Mouse (Mus musculus) retina, embryonic 14.5 days (tissue): ENCODE measurements around the gene Slc39a11.
"Not testable (repeated sequence)": the region's sequence is repeated elsewhere in the genome, so short reads cannot be mapped to it uniquely, and the experiment has no call there.

Experiments
- DNase-seq: peaks from one replicate; pipeline ENCODE4 v3.0.0-alpha.2; 2015; ENCODE audit warnings: low spot score

Gene Slc39a11

DNA sequence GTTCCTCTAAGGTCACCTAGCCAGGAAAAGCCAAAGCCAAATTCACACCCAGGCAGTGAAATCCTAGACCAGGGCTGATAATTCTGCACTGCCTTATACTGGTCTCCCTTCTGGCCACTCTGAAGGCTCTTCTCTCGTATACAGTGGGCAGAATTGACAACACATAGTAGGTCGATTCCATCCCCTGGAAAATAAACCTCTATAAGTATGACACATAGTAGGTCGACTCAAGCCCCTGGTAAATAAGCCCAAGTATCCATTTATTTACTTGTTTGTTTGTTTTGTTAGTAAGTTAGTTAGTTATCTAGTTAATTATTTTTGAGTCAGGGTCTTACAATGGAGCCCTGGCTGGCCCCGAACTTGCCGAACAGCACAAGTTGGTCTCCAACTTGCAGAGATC, 54.7 kb downstream of the Slc39a11 start:
- no peak for DNase-seq

DNA sequence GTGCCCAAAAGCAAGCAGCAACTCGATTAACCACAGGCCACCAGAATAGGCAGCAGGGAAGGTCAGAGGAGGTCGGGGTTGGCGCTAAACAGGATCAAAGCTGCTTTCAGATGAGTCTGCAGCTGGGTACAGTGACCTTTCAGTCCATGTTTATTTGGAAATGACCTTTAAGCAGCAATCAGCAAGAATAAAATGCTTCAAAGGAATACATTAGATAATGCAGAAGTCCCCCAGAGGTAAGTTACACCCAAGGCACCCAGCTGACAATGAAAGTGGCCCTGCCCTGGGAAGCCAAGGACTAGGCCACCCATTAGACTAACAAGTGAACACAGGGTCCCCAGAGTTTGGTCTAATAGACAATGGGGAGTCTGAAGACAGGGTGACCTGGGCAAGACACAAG, 60.9 kb downstream of the Slc39a11 start:
- no peak for DNase-seq

DNA sequence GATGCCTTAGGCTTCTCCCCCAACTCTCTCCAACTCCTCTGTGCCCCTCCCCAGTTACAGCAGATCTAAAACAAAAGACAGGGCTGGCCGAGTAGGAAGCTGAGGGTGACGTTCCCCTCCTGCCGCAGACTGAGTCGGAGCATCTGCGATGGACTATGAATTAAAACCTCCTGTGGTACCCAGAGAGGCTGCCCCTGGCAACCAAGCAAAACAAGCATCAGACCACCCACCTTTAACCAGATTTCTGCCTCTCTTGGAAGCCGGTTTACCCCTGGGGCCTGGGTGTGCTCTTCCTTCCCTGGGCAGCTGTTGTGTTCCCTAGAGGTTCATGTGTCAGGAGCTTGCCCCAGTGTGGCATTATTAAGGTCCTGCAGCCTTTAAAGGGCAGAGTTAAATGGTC, 63.5 kb downstream of the Slc39a11 start:
- no peak for DNase-seq

DNA sequence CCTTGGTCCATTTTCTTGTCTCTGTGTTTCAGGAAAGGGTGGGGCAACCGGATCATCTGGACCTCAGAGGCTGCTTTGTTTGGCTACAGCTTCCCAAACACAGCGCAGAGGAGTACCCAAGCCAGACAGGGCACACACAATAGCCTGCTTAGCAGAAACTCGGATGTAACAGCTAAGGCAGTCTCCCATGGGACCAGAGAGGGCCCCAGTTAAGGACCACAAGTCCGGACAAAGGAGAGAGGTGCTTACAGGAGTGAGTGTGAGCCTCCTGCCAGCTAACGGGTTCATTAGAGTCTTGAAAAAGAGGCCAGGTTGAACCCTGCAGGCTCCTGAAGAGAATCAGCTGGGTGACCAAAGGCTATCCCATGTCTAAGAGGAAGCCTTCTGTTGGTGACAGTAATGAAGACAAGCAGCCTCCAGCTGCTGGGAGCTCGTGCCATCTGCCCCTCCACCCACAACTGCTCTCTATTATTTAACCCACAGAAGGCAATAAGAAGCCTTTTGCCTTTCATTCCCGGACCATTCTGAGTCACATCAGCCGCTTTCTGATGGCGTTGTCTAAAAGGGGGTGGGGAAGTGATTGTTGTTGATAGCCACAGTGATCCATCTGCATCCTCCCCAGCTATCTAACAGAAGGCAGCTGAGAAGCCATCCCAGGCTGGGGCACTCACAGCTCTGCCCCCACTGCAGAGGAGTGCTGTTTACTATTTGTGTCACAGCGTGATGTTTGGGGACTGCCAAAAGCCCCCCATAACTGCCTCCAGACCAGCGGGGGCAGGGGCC, 65.8 kb downstream of the Slc39a11 start:
- DNase-seq: peak; percentile 64

DNA sequence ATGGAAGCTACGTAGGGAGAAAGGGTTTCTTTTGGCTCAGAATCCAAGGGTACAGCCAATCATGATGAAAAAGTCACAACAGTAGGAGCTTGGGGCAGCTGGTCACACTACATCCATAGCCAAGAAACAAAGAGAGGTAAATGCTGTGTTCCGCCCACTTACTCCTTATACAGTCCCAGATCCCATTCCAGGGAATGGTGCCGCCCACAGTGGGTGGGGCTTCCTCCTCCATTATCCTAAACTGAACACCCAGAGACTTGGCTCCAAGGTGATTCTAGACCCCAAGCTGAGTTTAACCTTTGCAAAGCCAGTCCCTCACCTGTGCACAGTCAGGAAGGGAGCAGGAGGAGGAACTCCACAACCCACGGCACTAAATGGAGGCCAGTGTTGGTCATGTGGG, 72.7 kb downstream of the Slc39a11 start:
- DNase-seq: no peak

DNA sequence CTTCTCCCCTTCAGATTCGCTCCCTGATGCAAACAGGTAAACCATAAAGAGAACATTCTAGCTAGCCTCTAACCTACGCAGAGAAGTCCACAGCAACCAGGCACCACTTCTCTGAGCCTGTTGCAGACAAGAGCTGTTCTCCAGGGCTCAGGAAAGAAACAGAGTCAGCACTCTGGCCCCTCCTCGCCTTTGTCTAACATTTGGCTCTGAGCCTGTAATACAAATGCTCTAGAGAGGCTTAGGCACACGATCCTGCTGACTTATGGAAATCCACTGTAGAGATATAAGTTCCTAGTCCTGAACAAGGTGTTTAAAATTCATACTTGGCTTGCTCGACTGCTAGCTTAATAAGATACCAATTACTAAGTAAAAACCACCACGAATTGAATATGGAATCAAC, 77.2 kb downstream of the Slc39a11 start:
- DNase-seq: no peak

DNA sequence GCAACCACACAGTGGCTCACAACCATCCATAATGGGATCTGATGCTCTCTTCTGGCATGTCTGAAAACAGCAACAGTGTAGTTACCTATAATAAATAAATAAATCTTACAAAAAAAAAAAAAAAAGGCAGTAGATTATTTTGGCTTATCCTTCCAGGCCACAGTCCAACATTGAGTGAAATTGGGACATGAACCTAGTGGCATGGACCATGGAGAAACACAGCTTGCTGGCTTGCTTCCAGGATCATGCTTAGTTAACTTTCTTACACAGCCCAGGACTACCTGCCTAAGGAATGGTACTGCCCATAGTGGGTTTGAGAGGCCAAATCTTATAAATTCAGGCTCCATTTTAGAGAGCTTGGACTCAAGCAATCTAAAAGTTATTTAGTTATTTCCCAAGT, 78.3 kb downstream of the Slc39a11 start:
- DNase-seq: no peak

DNA sequence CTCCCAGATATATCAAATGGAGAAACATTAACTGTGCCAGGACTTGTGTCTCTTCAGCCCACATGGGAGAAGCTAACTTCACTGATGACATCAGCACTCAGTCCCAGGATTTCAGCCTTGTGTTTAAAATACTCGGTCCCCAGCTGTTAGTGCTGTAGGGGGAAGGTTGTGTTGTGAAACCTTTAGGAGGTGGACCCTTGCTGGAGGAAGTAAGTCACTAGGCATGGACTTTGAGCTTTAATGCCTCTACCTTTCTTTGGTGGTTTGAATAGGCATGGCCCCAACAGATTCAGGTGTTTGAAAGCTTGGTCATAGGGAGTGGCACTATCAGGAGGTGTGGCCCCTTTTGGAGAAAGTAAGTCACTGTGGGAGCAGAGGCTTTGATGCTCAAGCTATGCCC, 80.9 kb downstream of the Slc39a11 start:
- no peak for DNase-seq

DNA sequence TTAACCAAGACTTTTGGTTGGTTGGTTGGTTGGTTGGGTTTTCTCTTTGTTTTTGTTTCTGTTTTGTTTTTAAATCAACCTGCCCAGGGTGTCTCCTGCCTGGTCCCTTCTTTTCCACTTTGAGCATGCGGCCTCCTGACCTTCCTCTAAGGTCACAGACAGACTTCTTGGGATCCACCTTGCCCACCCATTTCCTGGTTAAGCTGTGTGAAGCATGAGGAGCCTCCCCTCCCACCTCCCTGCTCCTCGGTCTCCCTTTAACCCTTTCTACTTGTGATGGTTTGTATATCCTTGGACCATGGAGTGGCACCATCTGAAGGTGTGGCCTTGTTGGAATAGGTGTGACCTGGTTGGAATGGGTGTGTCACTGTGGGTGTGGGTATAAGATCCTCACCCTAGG, 82.0 kb downstream of the Slc39a11 start:
- not testable (repeated sequence) for DNase-seq

DNA sequence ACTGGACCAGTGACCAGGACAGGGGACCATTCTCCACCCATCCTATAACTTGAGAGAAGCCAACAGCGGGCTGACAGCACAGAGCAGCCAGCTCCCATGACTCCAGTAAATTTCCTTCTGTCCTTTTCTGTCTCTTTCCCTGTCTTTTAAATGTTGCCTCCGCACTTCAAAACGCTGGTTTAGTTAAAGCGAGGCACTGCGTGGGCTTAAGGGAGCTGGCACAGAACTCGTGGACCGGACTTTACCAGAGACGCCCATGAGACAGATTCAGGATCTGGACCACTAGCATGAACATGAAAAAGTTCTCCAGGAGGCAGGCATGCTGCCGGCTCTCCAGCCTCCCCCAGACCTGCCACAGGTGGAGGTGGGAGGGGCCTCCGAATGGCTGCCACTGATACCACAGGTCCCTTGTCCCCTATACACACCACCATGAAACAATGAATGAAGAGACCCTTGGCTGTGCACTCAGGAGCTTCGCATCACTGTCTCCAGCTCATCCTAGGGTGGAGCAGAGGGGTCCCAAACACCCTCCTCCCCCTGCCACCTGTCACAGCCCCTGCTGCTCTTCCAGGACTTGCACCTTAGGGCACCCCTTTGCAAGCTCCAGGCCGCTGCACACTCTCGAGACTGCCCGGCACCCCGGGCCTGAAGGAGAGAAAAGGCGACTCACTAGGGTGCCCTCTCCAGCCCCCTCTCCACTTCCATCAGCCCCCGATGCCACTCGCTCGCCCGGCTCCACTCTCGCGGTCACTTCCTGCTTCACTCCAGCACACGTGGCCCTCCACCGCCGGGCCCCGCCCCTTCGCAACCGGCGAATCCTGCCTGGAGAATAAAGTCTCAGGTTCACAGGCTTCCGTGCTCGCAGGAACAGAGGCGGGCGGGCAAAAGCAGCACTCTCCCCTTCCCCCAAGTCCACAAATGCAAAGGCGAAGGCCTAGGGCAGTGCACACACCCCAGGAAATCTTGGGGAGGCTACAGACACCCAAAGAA, 84.6 kb downstream of the Slc39a11 start:
- DNase-seq: peak; percentile 90

DNA sequence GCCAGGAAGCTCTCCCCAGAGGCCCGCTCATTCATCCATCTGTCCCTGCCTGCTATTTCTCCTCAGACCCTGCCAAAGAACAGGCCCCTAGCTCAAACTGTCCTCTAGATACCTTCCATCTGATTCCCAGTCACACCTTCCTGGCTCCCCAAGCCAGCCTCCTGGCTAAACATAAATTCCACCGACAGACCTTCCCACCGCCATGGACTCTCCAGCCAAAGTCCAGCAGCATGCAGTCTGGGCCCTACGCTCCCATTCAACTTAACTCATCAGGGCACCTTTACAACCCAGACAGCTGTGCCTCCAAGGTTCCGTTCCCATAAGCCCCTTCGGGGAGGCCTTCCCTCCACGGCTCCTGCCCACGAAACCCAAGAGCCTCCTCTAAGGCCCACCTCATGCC, 87.6 kb downstream of the Slc39a11 start:
- no peak for DNase-seq

DNA sequence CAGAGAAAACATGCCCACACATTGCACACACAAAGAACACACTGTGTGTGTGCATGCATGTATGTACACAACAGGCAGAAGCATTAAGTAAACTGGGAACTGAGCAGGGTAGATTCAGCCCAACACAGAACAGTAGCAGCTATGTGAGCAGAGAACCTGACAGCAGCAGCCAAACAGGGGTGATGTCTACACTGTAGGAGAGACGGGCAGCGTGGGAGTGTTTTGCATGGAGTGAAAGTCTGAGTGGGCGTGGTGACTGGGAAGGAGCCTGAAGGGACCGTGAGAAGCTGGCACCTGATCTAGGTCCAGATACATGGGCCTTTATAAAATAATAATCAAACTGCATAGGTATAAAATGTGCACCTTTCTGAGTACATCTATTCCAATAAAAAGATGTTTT, 89.7 kb downstream of the Slc39a11 start:
- DNase-seq: no peak

DNA sequence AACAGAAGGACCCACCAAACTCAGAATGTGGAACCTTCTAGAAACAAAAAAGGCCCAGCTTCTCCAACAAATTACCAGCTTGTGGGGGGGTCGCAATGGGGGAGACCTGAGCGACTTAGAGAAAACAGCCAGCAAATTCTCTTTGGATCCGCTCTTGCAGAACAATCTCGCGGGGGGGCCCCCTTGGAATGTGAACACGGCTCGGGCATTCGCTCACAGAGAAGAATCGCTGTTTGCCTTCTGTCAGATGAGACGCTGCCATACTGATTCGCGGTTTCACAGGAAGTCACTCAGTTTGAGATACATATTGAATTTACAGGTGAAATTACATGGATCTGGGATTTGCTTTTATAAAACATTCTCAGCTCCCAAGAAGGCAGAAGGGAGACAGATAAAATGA, 91.4 kb downstream of the Slc39a11 start:
- DNase-seq: no peak

DNA sequence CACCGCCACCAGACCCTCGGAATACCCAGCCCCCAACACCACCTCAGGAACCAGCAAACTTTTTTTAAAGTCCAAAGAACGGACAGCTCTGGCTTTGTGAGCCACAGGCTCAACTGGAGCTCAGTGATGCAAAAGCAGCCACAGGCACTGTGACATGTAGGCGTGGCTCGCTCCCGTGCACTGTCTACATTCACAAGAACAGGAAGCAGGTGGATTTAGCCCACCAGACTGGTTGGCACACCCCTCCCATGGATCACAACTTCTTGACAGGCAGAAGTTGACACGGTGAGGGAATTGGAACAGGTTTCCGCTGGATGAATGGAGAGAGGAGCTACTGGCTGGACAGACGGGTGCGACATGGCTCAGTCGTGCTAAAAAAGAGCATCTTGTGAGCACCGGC, 93.7 kb downstream of the Slc39a11 start:
- no peak for DNase-seq

DNA sequence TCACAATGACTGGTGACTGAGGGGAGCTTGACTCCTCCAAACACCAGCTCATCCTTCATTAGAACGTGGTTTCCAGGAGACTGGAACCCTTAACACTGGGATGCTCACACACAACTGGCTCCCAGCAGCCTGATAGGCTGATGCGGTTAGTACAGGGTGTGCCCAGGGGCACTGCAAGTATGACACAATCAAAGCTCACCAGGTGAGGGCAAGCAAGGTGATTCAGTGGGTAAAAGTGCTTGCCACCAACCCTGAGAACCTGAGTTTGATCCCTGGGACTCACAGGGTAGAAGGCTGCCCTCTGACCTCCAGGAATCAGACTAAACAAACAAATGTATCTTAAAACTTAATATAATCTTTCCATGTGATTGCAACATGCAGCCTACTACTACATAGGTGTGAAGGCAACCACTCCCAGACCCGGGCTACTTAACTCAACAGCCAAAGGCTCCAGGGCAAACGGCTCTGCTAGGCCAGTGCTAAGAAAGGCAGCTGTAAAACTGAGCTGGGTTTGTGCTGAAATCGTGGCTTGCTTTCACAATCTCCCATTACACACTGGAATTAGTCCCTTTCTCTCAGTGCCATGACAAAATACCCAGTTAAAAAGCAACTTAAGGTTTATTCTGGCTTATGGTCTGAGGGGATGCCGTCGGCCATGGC, 95.0 kb downstream of the Slc39a11 start:
- DNase-seq: no peak

DNA sequence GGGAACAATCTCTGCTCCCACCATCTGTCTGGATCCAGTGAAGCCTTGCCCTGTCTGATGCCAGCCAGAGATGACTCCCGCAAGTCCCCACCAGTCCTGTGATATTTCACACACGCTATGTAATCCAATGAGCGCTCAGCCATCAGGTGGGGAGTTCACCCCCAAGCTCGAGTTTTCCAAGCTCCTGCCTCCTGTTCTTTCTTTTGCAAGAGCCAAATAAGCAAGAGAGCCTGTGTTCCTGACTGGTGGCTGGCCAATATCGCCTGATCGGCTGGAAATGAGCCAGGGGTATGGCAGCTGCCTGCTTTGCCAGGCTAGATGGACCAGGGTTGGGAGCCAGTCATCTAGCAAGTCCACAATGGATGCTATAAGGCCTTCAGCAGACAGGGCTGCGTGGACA, 95.7 kb downstream of the Slc39a11 start:
- DNase-seq: no peak

DNA sequence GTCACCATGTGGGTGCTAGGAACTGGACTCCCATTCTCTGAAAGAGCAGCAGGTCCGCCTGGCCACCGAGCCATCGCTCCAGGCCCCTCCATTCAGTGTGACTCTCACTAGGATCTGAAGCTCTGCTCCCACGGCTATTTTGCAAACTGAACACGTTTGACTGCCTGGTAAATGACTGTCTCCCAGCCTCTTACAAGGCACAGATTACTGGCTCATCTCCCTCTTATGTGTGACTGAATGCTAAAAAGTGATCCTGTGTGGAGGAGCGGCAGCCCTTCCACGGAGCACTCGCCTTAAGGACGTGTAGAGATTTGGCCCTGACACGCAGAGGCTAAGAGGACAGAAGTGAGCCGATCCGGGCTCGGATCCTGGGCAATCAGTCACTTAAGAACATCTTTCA, 96.3 kb downstream of the Slc39a11 start:
- no peak for DNase-seq

DNA sequence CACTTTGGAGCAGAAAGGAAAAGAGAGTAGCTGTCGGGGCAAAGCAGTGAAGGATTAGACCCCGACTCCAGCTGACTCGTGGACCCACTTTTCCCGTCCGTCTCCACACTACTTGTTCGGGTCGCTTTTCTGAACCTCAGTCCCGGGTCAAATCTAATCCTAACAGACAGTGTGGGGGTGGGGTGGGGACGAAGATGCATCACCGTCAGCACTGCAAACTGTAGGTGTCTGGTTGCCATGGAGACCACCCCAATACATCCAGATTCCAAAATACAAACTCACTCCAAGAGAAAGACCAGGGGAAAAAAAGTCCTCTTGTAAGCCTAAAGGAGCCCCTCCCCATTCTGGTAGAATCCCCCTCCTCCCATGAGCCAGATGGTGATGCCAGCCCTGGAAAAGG, 97.3 kb downstream of the Slc39a11 start:
- no peak for DNase-seq

DNA sequence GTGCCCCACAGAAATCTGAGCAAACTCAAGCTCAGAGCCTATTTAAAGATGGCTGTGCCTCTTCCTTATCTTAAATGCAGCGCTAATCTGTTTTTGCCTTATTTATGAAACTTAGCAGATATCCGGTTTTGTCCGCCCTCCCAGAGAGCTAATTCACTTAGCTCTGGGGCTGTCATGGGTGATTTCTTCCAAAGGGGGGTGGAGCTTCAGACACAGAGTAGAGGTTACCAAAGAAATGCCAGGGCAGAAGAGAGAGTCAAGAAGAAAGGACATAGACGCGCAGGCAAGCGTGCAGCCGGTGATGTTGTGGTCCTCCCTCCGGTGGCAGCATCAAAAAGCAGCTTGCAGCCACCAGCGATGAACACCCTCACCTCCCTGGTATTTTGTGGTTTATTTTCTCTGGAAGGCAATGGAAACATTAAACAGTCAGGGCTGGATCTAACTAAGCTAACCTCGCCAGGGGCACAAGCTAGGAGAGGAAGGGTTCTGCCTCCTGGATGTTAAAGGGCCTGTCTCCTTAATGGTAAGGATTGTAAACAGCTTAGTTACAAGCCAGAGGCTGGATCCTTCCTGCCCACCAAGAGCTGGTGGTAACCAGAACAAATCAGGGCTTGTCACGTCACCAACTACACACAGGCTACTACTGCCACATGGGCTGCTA, 103.5 kb downstream of the Slc39a11 start:
- no peak for DNase-seq

DNA sequence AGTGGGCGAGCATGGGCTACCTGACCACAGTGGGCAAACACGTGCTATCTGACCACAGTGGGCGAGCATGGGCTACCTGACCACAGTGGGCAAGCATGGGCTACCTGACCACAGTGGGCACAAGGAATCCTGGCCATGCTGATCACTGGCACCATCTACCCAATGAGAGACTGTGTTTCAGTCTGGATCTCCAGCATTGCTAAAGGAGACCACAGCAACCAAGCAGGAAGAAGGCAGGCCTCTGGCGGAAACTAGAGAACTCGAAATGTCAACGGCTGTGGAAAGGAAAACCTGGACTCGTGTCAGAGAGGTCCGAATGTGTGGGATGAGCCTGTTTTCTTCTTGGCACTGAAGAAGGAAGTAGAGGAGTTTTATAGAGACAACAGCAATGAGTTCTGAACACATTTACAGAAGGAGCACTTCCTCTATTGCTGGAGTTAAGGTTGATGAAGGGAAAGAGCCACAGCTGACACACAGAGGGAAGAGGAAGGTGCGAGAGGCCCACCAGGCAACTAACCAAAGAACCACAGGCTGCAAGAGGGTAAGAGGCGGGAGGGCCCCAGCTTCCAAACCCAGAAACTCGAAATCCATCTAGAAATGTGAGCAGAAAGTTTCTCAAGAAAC, 105.8 kb downstream of the Slc39a11 start:
- no peak for DNase-seq

DNA sequence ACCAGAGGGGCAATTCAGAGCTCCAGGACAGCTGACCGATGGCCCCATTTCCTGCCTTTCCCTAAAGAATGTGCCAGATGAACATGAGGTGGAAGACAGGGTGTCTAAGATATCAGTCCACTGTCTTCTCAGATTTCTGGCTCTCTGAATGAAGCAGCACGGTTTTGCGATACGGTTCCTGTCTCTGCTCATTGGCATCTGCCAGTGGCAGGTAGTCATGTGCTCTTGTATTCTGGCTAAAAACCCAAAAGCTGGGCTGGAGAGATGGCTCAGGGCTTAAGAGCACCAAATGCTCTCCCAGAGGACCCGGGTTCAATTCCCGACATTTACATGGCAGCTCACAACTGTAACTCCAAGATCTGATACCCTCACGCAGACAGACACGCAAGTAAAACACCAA, 108.8 kb downstream of the Slc39a11 start:
- DNase-seq: no peak
